Mouse (Mus musculus) kidney, postnatal 0 days (tissue): ENCODE results near the gene Morn1. TPM values are rescaled to one million over a fixed set of nuclear protein-coding genes. Genes with fewer than 3 reads are reported as not detected.

Source experiments
- ATAC-seq: fragments of 200-750 bp; cut with Nextera tagmentation; replicated peaks from 2 replicates; pipeline ENCODE4 v1.8.0; 2017; ENCODE audit warnings: low read depth, moderate number of reproducible peaks, moderate TSS enrichment, moderate library complexity; ENCODE audit not compliant: low FRiP score
- DNase-seq: peaks from one replicate; pipeline ENCODE4 v3.0.0-alpha.2; 2016; ENCODE audit warnings: low spot score
- H3K27ac ChIP-seq: fragments of 300-500 bp; sonication (generic); 2 replicates; pipeline ENCODE4 v1.5.1; 2014; ENCODE audit warnings: mild to moderate bottlenecking
- H3K27me3 ChIP-seq: fragments of 300-500 bp; sonication (generic); 2 replicates; pipeline ENCODE4 v1.6.1; 2014; ENCODE audit warnings: low read length, mixed read lengths; ENCODE audit not compliant: insufficient read depth
- H3K36me3 ChIP-seq: fragments of 300-500 bp; sonication (generic); 2 replicates; pipeline ENCODE4 v1.6.1; 2014; ENCODE audit warnings: low read length, mixed read lengths; ENCODE audit not compliant: insufficient read depth
- H3K4me1 ChIP-seq: fragments of 300-500 bp; sonication (generic); replicated peaks from 2 replicates; pipeline ENCODE4 v1.6.1; 2014; ENCODE audit warnings: antibody characterized with exemption, low read length, mixed read lengths; ENCODE audit not compliant: insufficient read depth
- H3K4me2 ChIP-seq: fragments of 300-500 bp; sonication (generic); 2 replicates; pipeline ENCODE4 v1.6.1; 2014; ENCODE audit warnings: mild to moderate bottlenecking, low read length, moderate library complexity, mixed read lengths
- H3K4me3 ChIP-seq: fragments of 300-500 bp; sonication (generic); replicated peaks from 2 replicates; pipeline ENCODE4 v1.5.1; 2014; ENCODE audit warnings: low read depth, low read length
- H3K9ac ChIP-seq: fragments of 300-500 bp; sonication (generic); 2 replicates; pipeline ENCODE4 v1.6.1; 2014; ENCODE audit warnings: low read depth, low read length
- H3K9me3 ChIP-seq: fragments of 300-500 bp; sonication (generic); replicated peaks from 2 replicates; pipeline ENCODE4 v1.6.1; 2016; ENCODE audit warnings: low read length, inconsistent platforms, mixed read lengths
- CTCF ChIP-seq: IDR thresholded peaks from 2 replicates; pipeline ENCODE4 v1.5.1; 2016; ENCODE audit warnings: antibody characterized with exemption, low read depth, mild to moderate bottlenecking, moderate library complexity
- WGBS: fragments of 180-500 bp; shearing (Covaris S2); extraction: QIAGEN DNeasy Blood & Tissue Kit; methylation state at CpG from one replicate; pipeline ENCODE4 v1.1.7; 2014; 5-methylcytosine and 5-hydroxymethylcytosine counted together
- polyA plus RNA-seq: library from polyadenylated mRNA; unstranded; fragments of >200 nt; fragmentation: Nextera tagmentation; extraction: Ambion mirVana; gene quantifications from 2 replicates; pipeline ENCODE4 v1.2.1, GENCODE M21; 2015

The Morn1 gene
- polyA plus RNA-seq, 1 experiment from 2014 or later: 7.0 TPM

- Histone ChIP-seq H3K27me3 (no peaks in the 10 kb centered on the region), H3K9ac (peak overlapping the region; percentile 8; the same call in 1 of the 2 replicates), H3K4me2 (no peak overlapping the region), H3K4me1 (peaks cover 31% of the 10 kb centered on the region), H3K9me3 (no peaks in the 10 kb centered on the region), H3K4me3 (no peak overlapping the region), H3K36me3 (no peaks in the 10 kb centered on the region), H3K27ac (peak overlapping the region; percentile 87)
- peak; percentile 85 for DNase-seq
- 49% methylated on average over 12 of the region's 12 CpGs for WGBS
- peak; percentile 76 for ATAC-seq
- TF ChIP-seq CTCF: no peak
These were observed 57.6 kb downstream of the Morn1 start for GRCm38 (mm10) chr4:155143871-155144502.

- 0 out of 2 replicates have a peak overlapping the region, but pooled peaks have one; percentile 31 for H3K9ac ChIP-seq
- WGBS: 57% methylated on average over 4 of the region's 4 CpGs
- H3K4me3 ChIP-seq: no peak overlapping the region
- no peak for ATAC-seq
- H3K9me3 ChIP-seq: no peaks in the 10 kb centered on the region
- H3K27me3 ChIP-seq: no peaks in the 10 kb centered on the region
- H3K36me3 ChIP-seq: no peaks in the 10 kb centered on the region
- peak; percentile 19; the same call in 1 of the 2 replicates for TF ChIP-seq CTCF
- peaks cover 37% of the 10 kb centered on the region for H3K4me1 ChIP-seq
- H3K27ac ChIP-seq: peak overlapping the region; percentile 87
- no peak for DNase-seq
- no peak overlapping the region for H3K4me2 ChIP-seq
These were observed 58.3 kb downstream of the Morn1 start for GRCm38 (mm10) chr4:155144548-155145180.

GRCm38 (mm10) chr4:155146107-155146823 lies 59.9 kb downstream of the Morn1 start:
- WGBS: 59% methylated on average over 14 of the region's 14 CpGs
- TF ChIP-seq CTCF: no peak
- H3K36me3 ChIP-seq: no peaks in the 10 kb centered on the region
- H3K4me3 ChIP-seq: no peak overlapping the region
- no peak overlapping the region for H3K9ac ChIP-seq
- no peak overlapping the region for H3K27ac ChIP-seq
- DNase-seq (no peak), ATAC-seq (no peak)
- H3K4me1 ChIP-seq: peaks cover 43% of the 10 kb centered on the region
- no peaks in the 10 kb centered on the region for H3K27me3 ChIP-seq
- no peak overlapping the region for H3K4me2 ChIP-seq
- H3K9me3 ChIP-seq: no peaks in the 10 kb centered on the region

GRCm38 (mm10) chr4:155148453-155148852 lies 62.1 kb downstream of the Morn1 start:
- 81% methylated on average over 4 of the region's 4 CpGs for WGBS
- no peak for ATAC-seq
- H3K27me3 ChIP-seq: no peaks in the 10 kb centered on the region
- no peak for TF ChIP-seq CTCF
- H3K9ac ChIP-seq: no peak overlapping the region
- no peak overlapping the region for H3K4me2 ChIP-seq
- no peak overlapping the region for H3K4me3 ChIP-seq
- H3K9me3 ChIP-seq: no peaks in the 10 kb centered on the region
- H3K36me3 ChIP-seq: no peaks in the 10 kb centered on the region
- H3K4me1 ChIP-seq: peaks cover 48% of the 10 kb centered on the region
- no peak for DNase-seq
- H3K27ac ChIP-seq: peak overlapping the region; percentile 89

- Histone ChIP-seq H3K4me1 (peaks cover 41% of the 10 kb centered on the region), H3K27me3 (no peaks in the 10 kb centered on the region), H3K9ac (no peak overlapping the region)
These were observed 62.7 kb downstream of the Morn1 start for GRCm38 (mm10) chr4:155148910-155149698.

GRCm38 (mm10) chr4:155149941-155150275 lies 63.5 kb downstream of the Morn1 start:
- ATAC-seq (no peak), DNase-seq (no peak)
- no peaks in the 10 kb centered on the region for H3K9me3 ChIP-seq
- peaks cover 34% of the 10 kb centered on the region for H3K4me1 ChIP-seq
- no peak overlapping the region for H3K4me3 ChIP-seq
- peak overlapping the region; percentile 89 for H3K27ac ChIP-seq
- H3K27me3 ChIP-seq: no peaks in the 10 kb centered on the region
- TF ChIP-seq CTCF: no peak
- 34% methylated on average over 6 of the region's 6 CpGs for WGBS
- 0 out of 2 replicates have a peak overlapping the region, but pooled peaks have one; percentile 65 for H3K9ac ChIP-seq
- H3K36me3 ChIP-seq: peaks cover 4% of the 10 kb centered on the region; the same call in 1 of the 2 replicates
- peak overlapping the region; percentile 77; the same call in 1 of the 2 replicates for H3K4me2 ChIP-seq

More at GRCm38 (mm10) chr4:155148910-155149698, 62.7 kb downstream of the Morn1 start:
- DNase-seq (peak; percentile 47), ATAC-seq (peak; percentile 35)
- TF ChIP-seq CTCF: no peak
- Histone ChIP-seq H3K9me3 (no peaks in the 10 kb centered on the region), H3K27ac (peak overlapping the region; percentile 89), H3K4me3 (no peak overlapping the region), H3K36me3 (no peaks in the 10 kb centered on the region), H3K4me2 (no peak overlapping the region)
- 58% methylated on average over 8 of the region's 8 CpGs for WGBS
